Mouse (Mus musculus) liver, postnatal 0 days (tissue): ENCODE results near the gene Ror1.

Experiments used
- CTCF ChIP-seq: sonication (generic); IDR thresholded peaks from 2 replicates; pipeline ENCODE4 v1.5.1; 2016; ENCODE audit warnings: antibody characterized with exemption, low read depth
- EP300 ChIP-seq: IDR thresholded peaks from 2 replicates; pipeline ENCODE4 v1.6.1; 2016; ENCODE audit warnings: antibody characterized with exemption, low read depth, mild to moderate bottlenecking

DNA sequence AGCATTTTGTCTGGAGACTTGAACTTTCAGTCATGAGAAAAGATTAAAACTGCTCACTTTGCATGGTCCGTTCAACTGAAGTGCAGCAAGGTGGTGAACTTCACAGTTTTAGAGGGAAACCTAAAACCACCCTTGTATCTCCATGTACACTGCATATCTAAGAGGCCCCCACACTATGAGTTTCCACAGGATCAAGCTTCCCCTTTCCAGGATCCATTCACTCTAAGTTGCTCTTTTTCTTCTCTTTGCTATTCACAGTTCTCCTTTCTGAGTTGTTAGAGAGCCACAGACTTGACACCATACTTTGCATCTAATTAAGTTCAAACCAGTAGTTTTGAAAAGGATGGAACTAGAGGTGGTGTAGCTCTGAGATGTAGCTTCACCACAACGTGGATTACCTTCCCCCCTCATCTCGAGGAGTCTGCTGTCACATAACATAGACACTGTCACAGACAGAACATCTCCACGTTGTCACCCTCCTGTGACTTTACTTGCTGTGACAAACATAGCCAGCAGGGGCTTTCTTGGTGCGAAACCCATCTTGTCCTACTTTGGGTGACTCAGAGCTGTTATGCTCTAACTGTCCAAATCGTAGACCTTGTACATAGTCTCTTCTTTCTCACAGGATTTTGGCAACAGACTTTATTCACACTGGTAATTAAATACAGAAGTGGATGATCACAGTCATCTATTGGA, 146.6 kb downstream of the Ror1 start:
- TF ChIP-seq CTCF (no peak), EP300 (no peak)
